Mouse (Mus musculus) cerebellum, adult 2 months (tissue): Measurements from ENCODE around the gene Mrpl49.

Experiments used
- CTCF ChIP-seq: fragments of 200-500 bp; IDR thresholded peaks from 2 replicates; pipeline ENCODE4 v1.5.1; 2011; ENCODE audit warnings: low read depth, mild to moderate bottlenecking, control low read depth, low read length, moderate library complexity, borderline replicate concordance; ENCODE audit not compliant: insufficient read depth
- POLR2A ChIP-seq: fragments of 200-500 bp; IDR thresholded peaks from 2 replicates; pipeline ENCODE4 v1.6.1; 2011; ENCODE audit warnings: low read length, control low read depth, borderline replicate concordance; ENCODE audit not compliant: insufficient read depth

DNA sequence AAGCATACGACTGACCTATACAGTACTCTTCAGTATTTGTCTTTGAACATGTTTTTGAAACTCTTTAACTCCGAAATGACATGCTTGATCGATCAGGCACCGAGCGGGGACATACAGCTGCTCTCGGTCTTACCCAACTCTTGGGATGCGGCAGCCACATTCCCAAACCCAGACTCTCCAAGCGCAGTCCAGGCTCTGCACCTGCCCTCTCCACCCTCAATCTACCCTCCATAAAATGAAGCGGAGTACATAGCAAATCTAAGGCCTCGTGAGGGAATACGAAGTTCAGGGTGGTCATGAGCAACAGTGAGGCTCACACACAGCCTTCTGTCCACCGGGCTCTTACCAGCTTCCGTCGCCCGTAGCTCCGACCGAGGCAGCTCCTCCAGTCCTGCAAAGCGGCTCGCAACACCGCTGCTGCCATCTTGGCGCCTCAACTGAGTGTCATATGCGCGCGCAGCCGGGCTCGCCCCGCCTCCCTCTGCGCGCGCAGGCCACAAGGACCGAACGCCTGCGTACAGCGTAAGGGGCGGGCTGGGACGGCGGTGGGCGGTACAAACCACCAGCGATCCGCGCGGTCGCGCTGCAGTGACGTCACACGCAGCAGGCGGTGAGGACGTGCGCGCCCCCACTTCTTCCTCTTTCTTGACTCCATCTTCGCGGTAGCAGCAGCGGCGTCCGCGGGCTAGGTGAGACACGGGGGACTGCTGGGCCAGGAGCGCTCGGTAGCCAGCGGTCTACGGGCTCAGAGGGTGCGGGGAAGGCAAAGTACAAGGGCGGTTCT, at the start of gene Mrpl49, which contains the start of gene Fau:
- TF ChIP-seq CTCF, result no peak
- peak; percentile 99 for TF ChIP-seq POLR2A
